Mouse (Mus musculus) layer of hippocampus, adult 8-10 months (tissue): ENCODE results near the gene Arhgap40. TPM values are rescaled to one million over a fixed set of nuclear protein-coding genes. Genes with fewer than 3 reads are reported as not detected.
A peak's percentile ranks its signal among the peaks of the same experiment; 100 is the strongest.

Source experiments
- DNase-seq, 2 experiments: peaks; one replicate each; pipeline ENCODE4 v3.0.0; 2022; ENCODE audit warnings: low spot score in 2 of 2
- total RNA-seq, 4 experiments: library from RNA; stranded (reverse); gene quantifications; 2 replicates each; pipeline ENCODE4 v1.2.4; 2022

The Arhgap40 gene
- total RNA-seq, 4 experiments from 2014 or later, result 0.56 TPM; not detected in 3

DNA sequence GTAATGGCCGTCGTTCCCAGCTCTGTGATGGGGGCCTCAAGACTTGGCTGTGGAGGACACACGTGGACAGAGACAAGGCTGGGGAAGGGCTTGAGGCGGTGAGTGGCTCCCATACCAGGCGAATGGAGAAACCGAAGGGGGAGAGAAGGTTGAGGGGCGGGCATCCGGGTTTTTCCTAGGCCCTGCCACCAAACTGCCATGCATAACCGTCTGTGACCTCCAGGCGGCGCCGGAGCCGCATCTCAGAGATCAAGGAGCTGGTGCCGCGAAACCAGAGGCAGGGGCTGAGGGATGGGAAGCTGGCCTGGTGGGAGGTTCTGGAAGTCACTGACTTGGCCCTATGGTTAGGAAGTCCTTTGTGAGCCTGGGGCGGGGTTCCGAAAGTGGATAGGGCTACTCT lies 34.2 kb downstream of the Arhgap40 start:
- peak; percentile 54 to 81 for DNase-seq

DNA sequence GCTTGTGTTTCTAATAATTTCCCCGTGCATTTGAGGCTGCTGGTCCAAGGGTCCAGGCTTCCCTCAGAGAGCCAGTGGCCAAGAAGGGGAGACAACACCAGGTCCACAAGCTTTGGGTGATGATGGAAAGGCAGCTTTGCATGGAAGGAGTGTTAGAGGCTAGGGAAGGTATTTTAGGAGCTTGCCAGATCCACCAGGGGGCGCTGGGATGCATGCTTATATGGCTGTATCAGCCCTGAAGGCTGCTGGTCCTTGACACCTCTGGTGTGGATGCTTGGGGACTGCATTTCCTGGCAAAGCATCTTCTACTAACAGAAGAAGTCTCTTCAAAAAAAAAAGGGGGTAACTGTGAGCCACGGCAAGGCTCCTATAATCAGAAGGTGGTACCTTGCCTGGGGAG lies 37.5 kb downstream of the Arhgap40 start:
- DNase-seq, result peak; percentile 61 to 80

- no peak for DNase-seq
These were observed 41.8 kb downstream of the Arhgap40 start for GRCm38 (mm10) chr2:158554366-158554765.

DNA sequence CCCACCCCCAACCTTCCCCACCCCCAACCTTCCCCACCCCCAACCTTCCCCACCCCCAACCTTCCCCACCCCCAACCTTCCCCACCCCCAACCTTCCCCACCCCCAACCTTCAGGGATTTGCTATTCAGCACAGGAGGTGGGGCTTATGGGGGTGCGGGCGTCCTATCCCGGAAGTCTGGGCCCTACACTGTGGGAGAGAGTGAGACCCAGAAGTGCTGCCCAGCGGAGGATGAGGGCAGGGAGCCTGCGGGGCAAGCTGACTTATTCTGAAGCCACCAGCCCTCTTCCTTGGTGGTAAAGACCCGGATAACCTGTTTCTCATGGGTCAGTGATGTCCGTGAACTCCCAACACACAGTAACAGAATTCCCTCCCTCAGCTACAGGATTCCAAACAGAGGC lies 42.7 kb downstream of the Arhgap40 start:
- no peak for DNase-seq

DNA sequence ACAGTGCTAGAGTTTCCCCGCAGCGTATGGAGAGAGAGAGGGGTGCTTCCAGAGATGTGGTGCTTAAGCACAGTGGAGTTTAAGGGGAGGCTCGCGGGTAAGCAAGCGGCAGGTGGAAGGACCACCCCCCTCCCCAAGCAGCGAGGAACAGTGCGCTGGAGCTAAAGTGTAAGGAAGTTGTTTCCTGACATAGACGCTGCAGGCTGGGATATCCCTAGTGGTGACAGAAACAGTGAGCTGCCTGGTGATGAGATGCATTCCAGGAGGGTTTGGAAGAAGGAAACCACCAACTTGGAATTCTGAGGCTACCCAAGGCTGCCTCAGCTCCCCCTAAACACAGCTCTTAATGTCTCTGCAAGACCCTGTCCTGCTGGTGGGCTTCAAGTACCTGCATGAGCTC lies 43.2 kb downstream of the Arhgap40 start:
- DNase-seq, result no peak

- DNase-seq, result peak; percentile 41 to 82
These were observed 43.6 kb downstream of the Arhgap40 start for GRCm38 (mm10) chr2:158556225-158556624.

DNA sequence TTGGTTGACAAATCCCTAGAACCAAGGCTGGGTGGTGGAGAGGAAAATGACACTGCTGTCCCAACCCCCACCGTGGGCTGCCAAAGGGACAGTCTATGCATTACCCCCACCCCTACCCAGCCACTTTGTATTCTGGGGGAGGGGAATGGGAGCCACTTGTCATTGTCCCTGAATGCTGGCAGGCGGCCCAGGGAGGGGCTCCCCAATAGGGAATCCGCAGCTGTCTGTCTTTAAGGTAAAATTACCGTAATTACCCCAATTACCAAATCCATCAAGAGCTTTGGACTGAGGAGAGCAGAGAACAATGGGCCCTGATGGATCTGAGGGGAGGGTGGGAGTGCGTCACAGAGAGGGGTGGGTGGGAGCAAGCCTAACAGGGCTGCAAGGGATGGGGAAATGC lies 44.2 kb downstream of the Arhgap40 start:
- DNase-seq, result no peak

GRCm38 (mm10) chr2:158559945-158560344 lies 47.3 kb downstream of the Arhgap40 start:
- no peak for DNase-seq

DNA sequence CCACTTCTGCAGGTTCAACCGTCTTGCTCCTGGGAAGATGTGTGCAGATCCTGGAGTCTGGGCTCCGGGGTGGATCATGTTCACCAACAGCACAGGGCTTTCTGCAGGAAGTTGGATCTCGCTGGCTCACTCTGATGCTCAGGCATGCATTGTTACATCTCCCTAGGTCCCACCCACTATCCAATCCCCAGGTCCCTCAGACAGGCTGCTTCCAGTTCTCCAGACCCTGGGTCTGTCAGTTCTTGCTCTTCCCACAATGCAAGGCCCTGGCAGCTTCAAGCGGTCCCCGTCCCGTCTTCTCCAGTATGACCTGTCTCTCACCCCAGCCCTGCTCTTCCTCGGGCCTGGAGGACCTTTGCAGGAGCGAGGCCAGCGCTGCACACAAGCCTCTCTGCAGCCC lies 48.2 kb downstream of the Arhgap40 start:
- DNase-seq, result no peak

- no peak for DNase-seq
These were observed 49.0 kb downstream of the Arhgap40 start for GRCm38 (mm10) chr2:158561371-158562144.

DNA sequence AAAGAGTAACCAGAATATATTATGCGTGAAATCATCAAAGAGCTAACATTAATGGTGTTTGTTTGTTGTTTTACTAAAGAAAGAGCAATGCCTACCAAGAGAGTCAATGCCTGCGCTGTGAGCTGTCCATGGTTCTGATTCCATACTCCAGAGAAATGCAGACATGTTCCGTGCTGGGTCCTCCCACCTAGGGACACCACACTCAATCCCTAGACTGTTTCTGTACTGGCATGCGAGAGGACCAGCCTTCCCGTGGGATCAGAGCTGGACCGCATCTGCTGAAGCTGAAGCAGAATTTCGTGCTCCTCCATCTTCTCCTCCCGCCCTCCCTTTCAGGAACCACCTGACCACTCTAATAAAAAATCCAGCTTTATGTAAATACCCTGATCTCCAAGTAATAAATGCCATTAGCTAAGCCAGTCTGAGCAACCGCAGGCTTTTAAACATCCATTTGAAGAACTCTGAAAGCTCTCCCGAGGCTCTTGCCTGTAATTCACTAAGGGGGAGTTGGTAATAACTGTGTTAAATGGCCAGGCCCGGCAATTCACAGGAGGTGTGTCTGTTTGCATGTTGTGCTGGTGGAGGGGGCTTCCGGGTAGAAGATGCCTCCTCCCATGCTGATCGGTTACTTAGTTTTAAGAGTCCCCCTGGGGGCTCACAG lies 58.0 kb downstream of the Arhgap40 start:
- no peak for DNase-seq

- DNase-seq, result no peak
These were observed 67.4 kb downstream of the Arhgap40 start for GRCm38 (mm10) chr2:158579979-158580378.

GRCm38 (mm10) chr2:158584621-158585358 lies 72.2 kb downstream of the Arhgap40 start:
- no peak for DNase-seq

DNA sequence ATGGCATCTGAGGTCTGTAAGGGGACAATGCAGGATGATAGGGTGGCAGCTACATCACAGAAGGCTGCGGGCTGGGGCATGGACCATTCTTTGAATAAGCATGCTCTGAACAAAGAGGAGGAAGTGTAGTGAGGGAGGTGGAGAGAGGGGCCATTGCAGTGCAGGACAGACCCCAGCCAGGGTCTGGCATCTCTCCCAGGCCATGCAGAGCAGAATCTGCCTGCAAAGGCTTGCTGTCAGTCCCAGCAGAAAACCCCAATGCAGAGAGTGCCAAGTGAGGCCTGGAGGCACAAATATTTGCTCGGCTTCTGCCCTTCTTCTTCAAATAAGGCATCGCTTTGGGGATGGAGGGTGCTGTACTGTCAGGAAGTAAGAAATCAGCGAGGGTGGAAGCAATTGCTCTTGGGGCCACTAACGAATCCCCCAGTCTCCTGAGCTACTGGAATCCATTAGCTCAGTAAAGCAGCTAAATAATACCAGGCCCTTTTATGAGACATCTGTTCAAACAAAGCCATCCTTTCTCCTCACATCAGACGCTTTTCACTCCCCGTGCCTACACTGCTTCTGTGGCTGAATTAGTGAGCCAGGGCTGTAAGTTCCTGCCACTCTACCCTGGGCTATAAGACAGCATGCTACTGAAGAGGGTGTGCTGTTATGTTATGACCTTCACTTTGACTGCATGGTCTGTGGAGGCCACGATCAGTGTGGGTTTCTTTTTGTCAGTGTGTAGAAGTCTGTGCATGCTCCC lies 76.1 kb downstream of the Arhgap40 start:
- no peak for DNase-seq

GRCm38 (mm10) chr2:158590495-158590894 lies 77.9 kb downstream of the Arhgap40 start:
- DNase-seq, result no peak

DNA sequence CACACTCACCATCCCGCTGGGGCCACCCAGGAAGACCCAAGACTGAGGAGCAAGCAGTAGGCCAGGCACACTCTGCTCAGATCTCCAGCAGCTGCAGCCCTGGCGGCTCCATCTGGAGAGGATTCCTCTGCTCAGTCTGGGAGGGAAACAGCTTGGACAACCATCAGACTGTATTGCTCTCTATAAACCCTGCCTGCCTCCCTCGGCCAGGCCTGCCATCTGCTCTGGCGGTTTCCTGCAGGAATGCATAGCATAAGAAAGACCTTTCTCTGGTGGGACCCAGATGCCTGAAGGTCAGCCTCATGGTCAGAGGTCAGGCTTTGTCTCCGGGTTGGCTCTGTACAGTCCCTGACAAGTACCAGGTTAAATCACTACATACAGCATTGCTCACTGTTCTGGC lies 78.7 kb downstream of the Arhgap40 start:
- no peak for DNase-seq

DNA sequence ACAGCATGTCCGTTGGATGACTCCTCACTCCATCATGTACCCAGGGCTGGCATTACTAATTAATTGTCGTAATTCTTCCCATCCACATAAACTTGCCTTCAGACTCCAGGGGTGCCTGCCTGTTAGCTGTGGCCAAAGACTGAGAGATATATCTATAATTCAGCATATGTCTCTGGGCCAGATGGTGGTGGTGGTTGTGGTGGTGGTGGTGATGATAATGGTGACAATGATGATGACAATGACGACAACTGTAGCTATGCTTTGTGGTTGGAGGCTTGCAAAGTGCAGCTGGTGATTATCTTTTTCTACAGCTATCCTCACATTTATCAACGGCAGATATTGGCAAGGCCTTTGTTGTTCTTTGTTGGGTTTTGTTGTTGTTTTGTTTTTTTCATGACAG lies 80.8 kb downstream of the Arhgap40 start:
- no peak for DNase-seq

DNA sequence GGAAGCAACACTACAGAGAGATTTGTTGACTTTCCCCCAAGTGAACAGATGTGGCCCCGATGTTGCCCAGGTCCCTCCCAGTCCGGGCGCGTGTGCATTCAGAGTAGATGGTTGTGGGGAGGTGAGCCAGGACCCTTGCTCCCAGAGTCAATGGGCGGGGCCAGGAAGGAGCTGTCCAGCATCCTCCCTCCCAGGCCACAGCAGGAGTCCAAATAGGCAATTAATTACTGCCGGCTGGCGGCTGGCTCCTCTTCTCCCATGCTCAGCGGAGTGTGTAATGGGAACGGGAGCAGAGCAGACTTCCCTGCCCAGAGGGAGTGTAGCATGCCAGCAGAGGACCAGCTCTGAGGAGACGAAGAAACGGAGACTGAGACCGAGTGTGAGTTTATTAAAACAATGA lies 82.5 kb downstream of the Arhgap40 start:
- DNase-seq, result no peak

DNA sequence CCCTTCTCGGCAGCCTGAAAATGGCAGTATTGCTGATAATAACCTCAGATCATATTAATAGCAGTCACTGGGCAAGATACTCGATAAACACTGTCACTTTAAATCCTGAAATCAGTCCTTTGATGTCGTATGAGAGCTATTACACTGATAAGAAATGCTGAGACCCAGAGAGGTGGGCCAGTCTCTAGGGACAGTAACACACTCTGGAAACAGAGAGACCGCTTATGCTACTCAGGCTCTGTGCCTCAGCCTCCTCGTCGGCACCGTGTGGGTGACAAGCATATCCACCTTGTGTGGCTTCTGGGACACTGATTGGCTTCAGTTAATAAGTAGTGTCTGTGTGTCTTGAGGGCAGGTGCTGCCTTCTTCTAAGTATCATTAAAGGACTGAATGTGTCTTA lies 83.0 kb downstream of the Arhgap40 start:
- DNase-seq, result no peak

DNA sequence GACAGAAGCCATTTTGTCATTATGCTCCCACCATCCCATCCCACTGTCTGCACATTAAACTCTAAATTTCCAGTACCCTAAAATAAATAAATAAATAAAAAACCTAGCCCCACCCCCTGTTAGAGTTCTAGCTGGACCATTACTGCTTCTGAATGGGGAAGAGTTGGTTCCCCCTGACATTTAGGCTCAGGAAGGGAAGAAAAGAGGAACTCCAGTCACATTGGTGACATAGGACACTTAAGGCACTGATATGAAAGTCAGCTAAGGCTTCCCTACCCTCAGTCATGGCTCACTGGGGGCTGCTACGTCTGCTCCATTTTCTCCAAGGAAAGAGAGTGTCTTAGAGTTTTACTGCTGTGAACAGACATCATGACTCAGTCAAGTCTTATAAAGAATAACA lies 84.2 kb downstream of the Arhgap40 start:
- no peak for DNase-seq
